Mouse (Mus musculus): Measurements from ENCODE around the gene Pnkd. TPM values are rescaled to one million over a fixed set of nuclear protein-coding genes. Genes with fewer than 3 reads are reported as not detected.
"Not testable (repeated sequence)": the region's sequence is repeated elsewhere in the genome, so short reads cannot be mapped to it uniquely, and the experiment has no call there.

Gene Pnkd
- polyA plus RNA-seq, 1 experiment from 2014 or later, result 169 TPM

GRCm38 (mm10) chr1:74281886-74282285 is 2.8 kb upstream of the Pnkd start:
- Histone ChIP-seq H3K4me3 (replicated peaks; ENCODE audit: low read depth, low read length) (no peak overlapping the region), H3K9me3 (replicated peaks; ENCODE audit: low read length) (no peaks in the 10 kb centered on the region), H3K36me3 (ENCODE audit: insufficient read depth, low read length) (peaks cover 32% of the 10 kb centered on the region), H3K27me3 (ENCODE audit: insufficient read depth, low read length) (no peaks in the 10 kb centered on the region), H3K9ac (ENCODE audit: low read depth, low read length) (no peak overlapping the region), H3K4me2 (ENCODE audit: low read length) (no peak overlapping the region), H3K27ac (no peak overlapping the region), H3K4me1 (replicated peaks; ENCODE audit: insufficient read depth, low read length) (peaks cover 20% of the 10 kb centered on the region)
- no peak for TF ChIP-seq CTCF (IDR thresholded peaks at IDR 0.05; ENCODE audit: low read depth)
- WGBS, result 96% methylated on average over 8 of the region's 8 CpGs
- ATAC-seq (replicated peaks; ENCODE audit: low FRiP score, low read depth) (no peak), DNase-seq (ENCODE audit: low spot score) (no peak)

GRCm38 (mm10) chr1:74282896-74283625 is 1.7 kb upstream of the Pnkd start:
- Histone ChIP-seq H3K9ac (ENCODE audit: low read depth, low read length) (no peak overlapping the region), H3K4me1 (replicated peaks; ENCODE audit: insufficient read depth, low read length) (peaks cover 12% of the 10 kb centered on the region), H3K4me3 (replicated peaks; ENCODE audit: low read depth, low read length) (no peak overlapping the region), H3K36me3 (ENCODE audit: insufficient read depth, low read length) (peaks cover 32% of the 10 kb centered on the region), H3K27me3 (ENCODE audit: insufficient read depth, low read length) (no peaks in the 10 kb centered on the region), H3K9me3 (replicated peaks; ENCODE audit: low read length) (no peaks in the 10 kb centered on the region), H3K4me2 (ENCODE audit: low read length) (no peak overlapping the region), H3K27ac (no peak overlapping the region)
- TF ChIP-seq CTCF (IDR thresholded peaks at IDR 0.05; ENCODE audit: low read depth), result no peak
- WGBS, result 92% methylated on average over 10 of the region's 10 CpGs
- ATAC-seq (replicated peaks; ENCODE audit: low FRiP score, low read depth) (no peak), DNase-seq (ENCODE audit: low spot score) (no peak)

GRCm38 (mm10) chr1:74283686-74284463 is 855 bp upstream of the Pnkd start:
- Histone ChIP-seq H3K36me3 (ENCODE audit: insufficient read depth, low read length) (peaks cover 38% of the 10 kb centered on the region), H3K4me3 (replicated peaks; ENCODE audit: low read depth, low read length) (peak overlapping the region; percentile 84), H3K4me1 (replicated peaks; ENCODE audit: insufficient read depth, low read length) (peaks cover 10% of the 10 kb centered on the region), H3K27ac (peak overlapping the region; percentile 84), H3K9me3 (replicated peaks; ENCODE audit: low read length) (no peaks in the 10 kb centered on the region), H3K27me3 (ENCODE audit: insufficient read depth, low read length) (no peaks in the 10 kb centered on the region), H3K9ac (ENCODE audit: low read depth, low read length) (peak overlapping the region; percentile 81), H3K4me2 (ENCODE audit: low read length) (peak overlapping the region; percentile 65)
- 9% methylated on average over 15 of the region's 15 CpGs for WGBS
- no peak for TF ChIP-seq CTCF (IDR thresholded peaks at IDR 0.05; ENCODE audit: low read depth)
- ATAC-seq (replicated peaks; ENCODE audit: low FRiP score, low read depth) (peak; percentile 50), DNase-seq (ENCODE audit: low spot score) (peak; percentile 86)

- Histone ChIP-seq H3K9me3 (replicated peaks; ENCODE audit: low read length) (no peaks in the 10 kb centered on the region), H3K27me3 (ENCODE audit: insufficient read depth, low read length) (no peaks in the 10 kb centered on the region), H3K9ac (ENCODE audit: low read depth, low read length) (peak overlapping the region; percentile 69), H3K4me2 (ENCODE audit: low read length) (peak overlapping the region; percentile 63), H3K27ac (no peak overlapping the region), H3K4me1 (replicated peaks; ENCODE audit: insufficient read depth, low read length) (peaks cover 10% of the 10 kb centered on the region), H3K4me3 (replicated peaks; ENCODE audit: low read depth, low read length) (peak overlapping the region; percentile 73), H3K36me3 (ENCODE audit: insufficient read depth, low read length) (peaks cover 34% of the 10 kb centered on the region)
- 2% methylated on average over 23 of the region's 23 CpGs for WGBS
- no peak for TF ChIP-seq CTCF (IDR thresholded peaks at IDR 0.05; ENCODE audit: low read depth)
- no peak for ATAC-seq (replicated peaks; ENCODE audit: low FRiP score, low read depth)
- no peak for DNase-seq (ENCODE audit: low spot score)
Measured at GRCm38 (mm10) chr1:74285212-74286010, 681 bp downstream of the Pnkd start.

- peak; percentile 58 for TF ChIP-seq CTCF (IDR thresholded peaks at IDR 0.05; ENCODE audit: low read depth)
- 56% methylated on average over 15 of the region's 17 CpGs for WGBS
- ATAC-seq (replicated peaks; ENCODE audit: low FRiP score, low read depth); H3K9me3 ChIP-seq (replicated peaks; ENCODE audit: low read length); H3K4me2 ChIP-seq (ENCODE audit: low read length); H3K9ac ChIP-seq (ENCODE audit: low read depth, low read length); DNase-seq (ENCODE audit: low spot score); H3K27me3 ChIP-seq (ENCODE audit: insufficient read depth, low read length); H3K4me3 ChIP-seq (replicated peaks; ENCODE audit: low read depth, low read length); H3K27ac ChIP-seq: not testable (repeated sequence)
- H3K4me1 ChIP-seq (replicated peaks; ENCODE audit: insufficient read depth, low read length), result peaks cover 10% of the 10 kb centered on the region
- peaks cover 27% of the 10 kb centered on the region for H3K36me3 ChIP-seq (ENCODE audit: insufficient read depth, low read length)
Measured at GRCm38 (mm10) chr1:74286869-74287607, 2.3 kb downstream of the Pnkd start.

Data from kidney, postnatal 0 days (tissue).